Mouse (Mus musculus): ENCODE data around the gene Opalin.

GRCm38 (mm10) chr19:41114611-41115010, 37.7 kb upstream of the Opalin start:
- TF ChIP-seq TCF3 (IDR thresholded peaks at IDR 0.05; ENCODE audit: insufficient read length, low read depth) (no peak), POLR2AphosphoS2 (IDR thresholded peaks at IDR 0.05; ENCODE audit: insufficient read length, low read depth) (no peak), POLR2A (IDR thresholded peaks at IDR 0.05; ENCODE audit: insufficient read length, low read depth) (no peak), CEBPB (IDR thresholded peaks at IDR 0.05; ENCODE audit: insufficient read depth, poor library complexity, severe bottlenecking) (no peak), MYOG (IDR thresholded peaks at IDR 0.05; ENCODE audit: control insufficient read depth in 1 of 3, insufficient read depth in 1 of 3, insufficient read length in 2 of 3, low read depth in 2 of 3) (no peak), MAX (IDR thresholded peaks at IDR 0.05; ENCODE audit: low read depth) (no peak), TCF12 (IDR thresholded peaks at IDR 0.05; ENCODE audit: insufficient read depth, poor library complexity, severe bottlenecking) (no peak)
